Mouse (Mus musculus): Measurements from ENCODE around the gene Olfr750.

GRCm38 (mm10) chr14:51093496-51093895, 19.3 kb upstream of the Olfr750 start:
- TF ChIP-seq CTCF (IDR thresholded peaks at IDR 0.05) (no peak), EP300 (IDR thresholded peaks at IDR 0.05) (no peak)

Data from lung, postnatal 0 days (tissue).